Mouse (Mus musculus) MEL (cell line): ENCODE data around the gene Actr3. TPM values are rescaled to one million over a fixed set of nuclear protein-coding genes. Genes with fewer than 3 reads are reported as not detected.

Experiments used
- DNase-seq: peaks from one replicate; pipeline ENCODE4 v3.0.0; 2011; ENCODE audit warnings: low read depth, low spot score
- H3K27ac ChIP-seq: 2 replicates; pipeline ENCODE4 v1.5.1; 2012; ENCODE audit warnings: low read depth, mild to moderate bottlenecking, control low read depth, low read length, moderate library complexity; ENCODE audit not compliant: control insufficient read depth
- H3K27me3 ChIP-seq, 2 experiments: fragments of 150-350 bp in 1 of 2; sonication (generic) in 1 of 2; 2 replicates each; pipeline ENCODE4 v1.6.1; 2012; ENCODE audit warnings: low read length in 2 of 2, mild to moderate bottlenecking in 2 of 2, improper control_type of control experiment in 1 of 2, moderate library complexity in 1 of 2; ENCODE audit not compliant: insufficient read depth in 2 of 2, control insufficient read depth in 1 of 2
- H3K36me3 ChIP-seq, 2 experiments: 2 replicates each; pipeline ENCODE4 v1.6.1; 2012 to 2014; ENCODE audit warnings: low read length in 2 of 2, improper control_type of control experiment in 1 of 2, inconsistent platforms in 1 of 2, mild to moderate bottlenecking in 1 of 2; ENCODE audit not compliant: insufficient read depth in 2 of 2, control insufficient read depth in 1 of 2
- H3K4me1 ChIP-seq, 2 experiments: fragments of 150-350 bp in 1 of 2; sonication (generic) in 1 of 2; 2 replicates each; pipeline ENCODE4 v1.6.1; 2012; ENCODE audit warnings: low read length in 2 of 2, improper control_type of control experiment in 1 of 2, mild to moderate bottlenecking in 1 of 2; ENCODE audit not compliant: insufficient read depth in 2 of 2, control insufficient read depth in 1 of 2
- H3K4me3 ChIP-seq, 2 experiments: fragments of 150-350 bp in 1 of 2; sonication (generic) in 1 of 2; 2 replicates each; pipeline ENCODE4 v1.5.1; 2012; ENCODE audit warnings: low read depth in 2 of 2, low read length in 2 of 2, mild to moderate bottlenecking in 2 of 2, moderate library complexity in 2 of 2, control low read depth in 1 of 2, improper control_type of control experiment in 1 of 2; ENCODE audit not compliant: control insufficient read depth in 1 of 2, insufficient read depth in 1 of 2
- H3K79me2 ChIP-seq: 2 replicates; pipeline ENCODE4 v1.6.1; 2012; ENCODE audit warnings: mild to moderate bottlenecking, low read length, moderate library complexity; ENCODE audit not compliant: control insufficient read depth, poor library complexity, insufficient read depth
- H3K9ac ChIP-seq: 2 replicates; pipeline ENCODE4 v1.6.1; 2012; ENCODE audit warnings: low read depth, mild to moderate bottlenecking, control low read depth, low read length, moderate library complexity; ENCODE audit not compliant: control insufficient read depth, poor library complexity, severe bottlenecking
- H3K9me3 ChIP-seq: fragments of 150-350 bp; sonication (generic); replicated peaks from 2 replicates; pipeline ENCODE4 v1.6.1; 2012; ENCODE audit warnings: mild to moderate bottlenecking, low read length, improper control_type of control experiment, moderate library complexity; ENCODE audit not compliant: insufficient read depth
- CHD2 ChIP-seq: IDR thresholded peaks from 2 replicates; pipeline ENCODE4 v1.6.1; 2011; ENCODE audit warnings: low read length, improper control_type of control experiment
- CTCF ChIP-seq, 3 experiments: IDR thresholded peaks in 2 of 3; conservative IDR thresholded peaks in 1 of 3; 2 replicates each; pipeline ENCODE4 v1.5.1; 2011 to 2012; ENCODE audit warnings: low read length in 3 of 3, low read depth in 2 of 3, mild to moderate bottlenecking in 2 of 3, improper control_type of control experiment in 1 of 3, inconsistent platforms in 1 of 3, mixed read lengths in 1 of 3, moderate library complexity in 1 of 3; ENCODE audit not compliant: control insufficient read depth in 1 of 3, insufficient read depth in 1 of 3, poor library complexity in 1 of 3, severe bottlenecking in 1 of 3
- ELF1 ChIP-seq: IDR thresholded peaks from 2 replicates; pipeline ENCODE4 v1.6.1; 2014; ENCODE audit warnings: low read depth, mild to moderate bottlenecking, inconsistent platforms, low read length, improper control_type of control experiment, moderate library complexity
- ETS1 ChIP-seq: IDR thresholded peaks from 2 replicates; pipeline ENCODE4 v1.6.1; 2012; ENCODE audit warnings: low read depth, mild to moderate bottlenecking, inconsistent platforms, low read length, improper control_type of control experiment, moderate library complexity
- GABPA ChIP-seq: IDR thresholded peaks from 2 replicates; pipeline ENCODE4 v1.6.1; 2012; ENCODE audit warnings: low read depth, mild to moderate bottlenecking, inconsistent platforms, low read length, improper control_type of control experiment, moderate library complexity
- GATA1 ChIP-seq: IDR thresholded peaks from 2 replicates; pipeline ENCODE4 v1.6.1; 2011; ENCODE audit warnings: low read depth, low read length, improper control_type of control experiment
- JUND ChIP-seq: IDR thresholded peaks from 2 replicates; pipeline ENCODE4 v1.6.1; 2011; ENCODE audit warnings: low read depth, mild to moderate bottlenecking, improper control_type of control experiment, low read length
- MAFK ChIP-seq: IDR thresholded peaks from 2 replicates; pipeline ENCODE4 v1.6.1; 2011; ENCODE audit warnings: low read depth, mild to moderate bottlenecking, low read length, improper control_type of control experiment, borderline replicate concordance
- MAX ChIP-seq: IDR thresholded peaks from 2 replicates; pipeline ENCODE4 v1.6.1; 2011; ENCODE audit warnings: low read length, improper control_type of control experiment
- MAZ ChIP-seq: IDR thresholded peaks from 2 replicates; pipeline ENCODE4 v1.6.1; 2012; ENCODE audit warnings: low read depth, mild to moderate bottlenecking, inconsistent platforms, low read length, improper control_type of control experiment
- MXI1 ChIP-seq: IDR thresholded peaks from 2 replicates; pipeline ENCODE4 v1.6.1; 2011; ENCODE audit warnings: mild to moderate bottlenecking, low read depth, low read length, improper control_type of control experiment
- NELFE ChIP-seq: IDR thresholded peaks from 2 replicates; pipeline ENCODE4 v1.6.1; 2011; ENCODE audit warnings: low read depth, low read length, improper control_type of control experiment
- NRF1 ChIP-seq: IDR thresholded peaks from 2 replicates; pipeline ENCODE4 v1.6.1; 2014; ENCODE audit warnings: low read depth, mild to moderate bottlenecking, inconsistent platforms, low read length, improper control_type of control experiment, moderate library complexity; ENCODE audit not compliant: poor library complexity, insufficient read depth, severe bottlenecking
- POLR2A ChIP-seq, 2 experiments: IDR thresholded peaks; 2 replicates each; pipeline ENCODE4 v1.6.1; 2011 to 2012; ENCODE audit warnings: low read length in 2 of 2, mild to moderate bottlenecking in 2 of 2, control low read depth in 1 of 2, improper control_type of control experiment in 1 of 2, low read depth in 1 of 2, moderate library complexity in 1 of 2; ENCODE audit not compliant: control insufficient read depth in 1 of 2, insufficient read depth in 1 of 2, poor library complexity in 1 of 2
- POLR2AphosphoS5 ChIP-seq: IDR thresholded peaks from 2 replicates; pipeline ENCODE4 v1.6.1; 2012; ENCODE audit warnings: low read depth, borderline replicate concordance, mild to moderate bottlenecking, inconsistent platforms, low read length, moderate library complexity, mixed read lengths
- RAD21 ChIP-seq: IDR thresholded peaks from 2 replicates; pipeline ENCODE4 v1.6.1; 2011; ENCODE audit warnings: mild to moderate bottlenecking, low read depth, low read length, improper control_type of control experiment
- RCOR1 ChIP-seq: IDR thresholded peaks from 2 replicates; pipeline ENCODE4 v1.6.1; 2012; ENCODE audit warnings: low read depth, mild to moderate bottlenecking, inconsistent platforms, low read length, improper control_type of control experiment
- SIN3A ChIP-seq: IDR thresholded peaks from 2 replicates; pipeline ENCODE4 v1.6.1; 2012; ENCODE audit warnings: low read length, improper control_type of control experiment, inconsistent platforms
- SMC3 ChIP-seq: IDR thresholded peaks from 2 replicates; pipeline ENCODE4 v1.6.1; 2011; ENCODE audit warnings: low read depth, low read length, improper control_type of control experiment
- TAL1 ChIP-seq: IDR thresholded peaks from 2 replicates; pipeline ENCODE4 v1.6.1; 2012; ENCODE audit warnings: mild to moderate bottlenecking, inconsistent platforms, low read length, moderate library complexity, mixed read lengths
- TBP ChIP-seq: IDR thresholded peaks from 2 replicates; pipeline ENCODE4 v1.8.0; 2011; ENCODE audit warnings: low read depth, low read length, improper control_type of control experiment
- TCF12 ChIP-seq: IDR thresholded peaks from 2 replicates; pipeline ENCODE4 v1.6.1; 2014; ENCODE audit warnings: low read depth, mild to moderate bottlenecking, inconsistent platforms, low read length, improper control_type of control experiment, moderate library complexity
- UBTF ChIP-seq: IDR thresholded peaks from 2 replicates; pipeline ENCODE4 v1.6.1; 2012; ENCODE audit warnings: low read depth, mild to moderate bottlenecking, inconsistent platforms, low read length, improper control_type of control experiment, moderate library complexity, borderline replicate concordance; ENCODE audit not compliant: insufficient read depth
- USF2 ChIP-seq, 2 experiments: IDR thresholded peaks; 2 replicates each; pipeline ENCODE4 v1.6.1; 2011 to 2012; ENCODE audit warnings: improper control_type of control experiment in 2 of 2, low read length in 2 of 2, borderline replicate concordance in 1 of 2, inconsistent platforms in 1 of 2, low read depth in 1 of 2, mild to moderate bottlenecking in 1 of 2; ENCODE audit not compliant: insufficient read depth in 1 of 2
- ZC3H11A ChIP-seq: IDR thresholded peaks from 2 replicates; pipeline ENCODE4 v1.6.1; 2012; ENCODE audit warnings: low read depth, mild to moderate bottlenecking, inconsistent platforms, low read length, improper control_type of control experiment
- ZKSCAN1 ChIP-seq: IDR thresholded peaks from 2 replicates; pipeline ENCODE4 v1.6.1; 2012; ENCODE audit warnings: low read depth, mild to moderate bottlenecking, inconsistent platforms, low read length, improper control_type of control experiment, moderate library complexity
- polyA plus RNA-seq, 2 experiments: library from polyadenylated mRNA; stranded (reverse) in 1 of 2; unstranded in 1 of 2; fragments of >175 nt in 1 of 2; fragments of >200 nt in 1 of 2; gene quantifications; 2 replicates each; pipeline versions ENCODE4 v1.2.1 to v1.2.4; 2012; ENCODE audit warnings: low replicate concordance in 2 of 2, low read depth in 1 of 2; ENCODE audit not compliant: insufficient read length in 2 of 2, insufficient read depth in 1 of 2, missing spikeins in 1 of 2
- total RNA-seq: library from RNA; depleted of rRNA; stranded (reverse); fragments of 300-350 nt; gene quantifications from 2 replicates; pipeline ENCODE4 v1.2.3, GENCODE M21; 2012

Gene Actr3
- total and polyA plus RNA-seq, 3 experiments = 154 to 211 TPM; not detected in 1

- H3K79me2 ChIP-seq = no peaks in the 10 kb centered on the region
- DNase-seq = peak; percentile 74
- no peaks in the 10 kb centered on the region; a peak in 1 of 4 replicates for H3K27me3 ChIP-seq
- no peak overlapping the region for H3K9ac ChIP-seq
- no peaks in the 10 kb centered on the region for H3K36me3 ChIP-seq
- no peaks in the 10 kb centered on the region for H3K4me1 ChIP-seq
- no peak overlapping the region for H3K27ac ChIP-seq
- peak; percentile 93 for TF ChIP-seq ZC3H11A
- TF ChIP-seq SMC3 = peak; percentile 93
- no peak for TF ChIP-seq MAFK
- TF ChIP-seq TBP = no peak
- TF ChIP-seq CTCF (IDR thresholded peaks at IDR 0.05 in 2 of 3, conservative IDR thresholded peaks at IDR 0.05 in 1 of 3; ENCODE audit: control insufficient read depth in 1 of 3, insufficient read depth in 1 of 3, low read depth in 2 of 3, low read length in 3 of 3, poor library complexity in 1 of 3, severe bottlenecking in 1 of 3) = peak; percentile 70 to 85 (median 81)
- TF ChIP-seq RAD21 = peak; percentile 91
- no peak overlapping the region for H3K4me3 ChIP-seq
- H3K9me3 ChIP-seq = no peaks in the 10 kb centered on the region
Measured at GRCm38 (mm10) chr1:125370779-125371178, 64.7 kb downstream of the Actr3 start.

DNA sequence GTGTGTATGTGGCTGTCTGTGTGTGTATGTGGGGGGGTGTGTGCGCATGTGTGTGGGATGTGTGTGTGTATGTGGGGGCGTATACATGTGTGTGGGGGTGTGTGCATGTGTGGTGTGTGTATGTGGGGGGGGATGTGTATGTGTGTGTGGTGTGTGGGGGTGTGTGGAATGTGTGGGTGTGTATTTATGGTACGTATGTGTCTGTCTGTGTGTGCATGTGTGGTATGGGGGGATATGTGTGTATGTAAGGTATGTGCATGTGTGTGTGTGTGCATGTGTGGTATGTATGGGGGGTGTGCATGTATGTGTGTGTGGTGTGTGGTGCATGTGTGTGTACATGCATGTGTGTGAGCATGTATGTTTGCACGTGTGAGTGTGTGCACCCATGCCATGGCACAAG is 70.0 kb downstream of the Actr3 start:
- Histone ChIP-seq H3K27ac (no peak overlapping the region), H3K9ac (no peak overlapping the region), H3K9me3 (no peaks in the 10 kb centered on the region), H3K79me2 (no peaks in the 10 kb centered on the region), H3K36me3 (no peaks in the 10 kb centered on the region), H3K4me3 (no peak overlapping the region), H3K4me1 (no peaks in the 10 kb centered on the region), H3K27me3 (no peaks in the 10 kb centered on the region)
- no peak for TF ChIP-seq POLR2A (IDR thresholded peaks at IDR 0.05; ENCODE audit: control insufficient read depth in 1 of 2, insufficient read depth in 1 of 2, low read depth in 1 of 2, low read length in 2 of 2, poor library complexity in 1 of 2)
- TF ChIP-seq MAZ = no peak
- TF ChIP-seq CHD2 = no peak
- TF ChIP-seq MAX = no peak
- TF ChIP-seq GABPA = no peak
- TF ChIP-seq SIN3A = no peak
- no peak for TF ChIP-seq NELFE
- no peak for TF ChIP-seq JUND
- no peak for TF ChIP-seq TAL1
- TF ChIP-seq MXI1 = no peak
- DNase-seq = no peak

- H3K27me3 ChIP-seq = no peaks in the 10 kb centered on the region
- H3K79me2 ChIP-seq = no peaks in the 10 kb centered on the region
- H3K4me1 ChIP-seq = no peaks in the 10 kb centered on the region
- H3K9me3 ChIP-seq = no peaks in the 10 kb centered on the region
- no peak for DNase-seq
- no peak overlapping the region for H3K9ac ChIP-seq
- H3K27ac ChIP-seq = no peak overlapping the region
- H3K36me3 ChIP-seq = no peaks in the 10 kb centered on the region
- H3K4me3 ChIP-seq = no peak overlapping the region
- TF ChIP-seq MAFK (no peak), MAX (no peak), NRF1 (no peak), POLR2AphosphoS5 (no peak), CHD2 (no peak), ZKSCAN1 (no peak), ETS1 (no peak), UBTF (no peak), TCF12 (no peak), ZC3H11A (no peak), GATA1 (no peak), GABPA (no peak), ELF1 (no peak), SMC3 (no peak), RCOR1 (no peak), SIN3A (no peak), USF2 (IDR thresholded peaks at IDR 0.05; ENCODE audit: borderline replicate concordance in 1 of 2, insufficient read depth in 1 of 2, low read depth in 1 of 2, low read length in 2 of 2) (no peak), NELFE (no peak)
Measured at GRCm38 (mm10) chr1:125351416-125352037, 84.0 kb downstream of the Actr3 start.
